Mouse (Mus musculus) layer of hippocampus, adult 2 months (tissue): ENCODE measurements around the gene Syt14. TPM values are rescaled to one million over a fixed set of nuclear protein-coding genes. Genes with fewer than 3 reads are reported as not detected.
A peak's percentile ranks its signal among the peaks of the same experiment; 100 is the strongest.

Source experiments
- DNase-seq, 2 experiments: peaks; one replicate each; pipeline ENCODE4 v3.0.0; 2022; ENCODE audit warnings: low spot score in 2 of 2
- H3K27ac ChIP-seq: fragments of 200-600 bp; 2 replicates; pipeline ENCODE4 v1.8.1; 2022
- H3K4me3 ChIP-seq: fragments of 200-600 bp; 2 replicates; pipeline ENCODE4 v1.8.1; 2022; ENCODE audit warnings: mild to moderate bottlenecking
- CTCF ChIP-seq: fragments of 200-600 bp; conservative IDR thresholded peaks from 2 replicates; pipeline ENCODE4 v1.8.1; 2022; ENCODE audit warnings: antibody characterized with exemption, mild to moderate bottlenecking, moderate library complexity
- total RNA-seq, 2 experiments: library from RNA; stranded (reverse); gene quantifications; 2 replicates each; pipeline ENCODE4 v1.2.3; 2021

The Syt14 gene
- total RNA-seq, 2 experiments from 2014 or later: 26.6 to 31.1 TPM

DNA sequence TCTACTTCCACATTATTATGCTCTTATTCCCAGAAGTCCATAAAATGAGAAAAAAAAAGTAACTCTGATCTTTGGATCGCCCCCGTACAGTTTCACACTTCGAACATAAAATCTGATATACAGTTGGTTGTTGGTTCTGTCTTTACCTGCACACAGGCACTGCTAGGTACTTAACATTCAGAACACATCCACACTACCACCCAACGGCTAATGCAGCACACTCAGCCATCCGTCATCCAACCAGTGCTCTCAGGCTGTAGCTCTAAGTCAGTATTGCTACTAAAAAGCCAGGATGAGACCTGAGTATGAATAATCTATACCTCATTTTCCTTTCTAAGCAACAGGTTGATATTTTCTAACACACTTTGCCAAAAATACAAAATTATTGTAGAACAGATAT lies 73.3 kb downstream of the Syt14 start:
- TF ChIP-seq CTCF: no peak

DNA sequence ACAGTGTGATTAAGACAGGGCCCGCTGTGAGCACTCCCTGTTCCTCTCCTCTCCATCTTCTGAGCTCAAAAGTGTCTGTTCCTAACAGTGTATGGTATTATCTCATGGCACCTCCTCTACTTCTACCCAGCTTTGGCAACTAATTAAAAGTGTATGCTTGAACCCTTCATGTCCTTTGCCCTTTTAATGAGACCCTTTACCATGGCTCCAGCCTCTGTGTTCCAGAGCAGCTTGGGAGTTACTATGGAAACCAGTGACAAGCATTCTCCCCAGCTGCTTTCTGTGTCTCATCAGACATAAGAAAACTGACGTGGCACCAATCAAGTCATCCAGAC lies 87.8 kb downstream of the Syt14 start:
- no peak for TF ChIP-seq CTCF
- no peak for DNase-seq
- H3K4me3 ChIP-seq: no peak overlapping the region
- H3K27ac ChIP-seq: peak overlapping the region; percentile 90

More for the DNA sequence above, 73.3 kb downstream of the Syt14 start:
- no peak overlapping the region for H3K4me3 ChIP-seq
- no peak for DNase-seq
- H3K27ac ChIP-seq: no peak overlapping the region

DNA sequence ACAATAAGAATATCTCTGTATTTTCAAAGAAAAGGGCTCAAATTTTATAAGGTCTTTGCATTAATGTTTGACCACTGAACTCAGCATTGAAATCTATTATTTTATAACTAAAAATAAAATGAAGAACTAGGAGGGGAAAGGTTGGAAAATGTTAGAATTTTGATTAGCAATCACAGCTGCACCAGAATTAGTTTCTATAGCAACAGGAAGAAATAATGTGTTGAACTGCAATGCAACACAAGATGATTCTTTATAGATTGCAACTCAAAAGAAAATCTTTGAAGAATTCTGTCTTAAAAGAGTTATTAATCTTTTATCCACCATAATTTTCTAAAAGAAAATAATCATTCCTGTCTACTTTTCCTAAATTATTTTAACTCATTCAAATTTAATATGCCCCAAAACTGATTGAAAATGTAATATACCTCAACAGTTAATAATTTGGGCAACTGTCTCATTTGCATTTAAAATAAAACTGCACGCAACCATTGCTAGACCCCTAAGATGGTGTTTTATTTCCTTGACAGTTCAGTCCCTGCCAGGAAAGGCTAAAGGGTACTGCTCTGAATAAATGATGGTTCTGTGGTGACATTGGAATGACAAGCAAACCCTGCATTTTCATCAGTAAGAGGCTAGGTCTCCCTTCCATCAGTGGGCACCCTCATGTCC lies 88.3 kb downstream of the Syt14 start:
- no peak for TF ChIP-seq CTCF
- Histone ChIP-seq H3K4me3 (no peak overlapping the region), H3K27ac (peak overlapping the region; percentile 90)
- DNase-seq: no peak

DNA sequence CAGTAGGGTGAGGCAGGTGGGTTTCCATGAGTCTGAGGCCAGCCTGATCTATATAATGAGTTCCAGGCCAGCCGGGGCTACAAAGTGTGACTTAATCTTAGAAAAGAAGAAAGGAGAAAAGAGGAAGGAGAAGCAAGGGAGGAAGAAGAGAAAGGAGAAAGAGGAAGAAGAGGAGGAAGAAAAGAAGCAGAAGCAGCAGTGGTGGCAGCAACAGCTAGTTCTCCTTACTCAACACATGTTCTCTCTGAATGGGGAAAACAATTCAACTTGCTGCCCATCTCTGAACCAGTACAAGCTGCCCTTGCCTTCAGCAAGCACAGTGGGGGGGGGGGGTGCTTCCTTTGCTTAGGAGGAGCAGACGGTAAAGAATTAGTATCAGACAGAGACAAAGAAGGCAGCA lies 96.5 kb downstream of the Syt14 start:
- TF ChIP-seq CTCF: no peak
- H3K4me3 ChIP-seq: no peak overlapping the region
- peak overlapping the region; percentile 58; the same call in 1 of the 2 replicates for H3K27ac ChIP-seq
- DNase-seq: no peak

DNA sequence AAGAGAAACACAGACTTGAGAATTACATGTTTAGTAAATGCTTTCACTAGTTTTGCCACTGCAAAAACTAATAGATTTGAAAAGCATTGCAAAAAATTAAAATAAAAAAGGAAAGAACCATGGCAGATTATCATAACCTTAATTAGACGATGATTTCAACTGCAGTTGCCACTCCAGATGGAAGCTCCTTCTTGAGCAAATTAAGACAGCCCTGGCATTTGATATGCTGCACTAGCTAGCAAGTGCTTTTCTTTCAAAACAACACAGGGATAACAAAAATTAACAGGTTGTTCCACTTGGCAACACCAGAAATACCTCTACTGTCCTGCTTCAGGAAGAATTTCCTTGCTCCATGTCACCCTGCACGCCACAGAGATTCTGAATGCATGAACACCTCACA lies 97.6 kb downstream of the Syt14 start:
- Histone ChIP-seq H3K27ac (peak overlapping the region; percentile 58), H3K4me3 (no peak overlapping the region)
- DNase-seq: peak; percentile 24 to 59
- no peak for TF ChIP-seq CTCF

DNA sequence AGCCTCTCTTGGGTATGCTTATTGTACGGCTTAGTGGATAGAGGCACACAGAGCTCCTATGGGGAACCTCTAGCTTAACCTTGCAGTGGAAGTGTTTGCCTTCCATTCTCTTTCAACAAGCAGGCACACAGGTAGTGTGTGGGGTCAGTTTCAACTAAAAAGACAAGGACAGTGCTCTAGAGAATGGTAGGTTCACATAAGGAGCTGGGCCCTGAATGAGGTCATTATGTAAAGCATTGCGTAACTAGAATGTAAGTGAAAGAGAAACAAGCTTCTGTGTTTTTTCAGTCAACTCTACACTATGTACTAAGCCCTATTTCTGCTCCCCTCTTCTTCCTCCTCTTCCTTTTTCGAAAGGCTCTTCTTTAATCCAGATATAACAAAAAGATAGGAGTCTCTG lies 103.8 kb downstream of the Syt14 start:
- no peak for DNase-seq
- H3K27ac ChIP-seq: no peak overlapping the region
- no peak for TF ChIP-seq CTCF

DNA sequence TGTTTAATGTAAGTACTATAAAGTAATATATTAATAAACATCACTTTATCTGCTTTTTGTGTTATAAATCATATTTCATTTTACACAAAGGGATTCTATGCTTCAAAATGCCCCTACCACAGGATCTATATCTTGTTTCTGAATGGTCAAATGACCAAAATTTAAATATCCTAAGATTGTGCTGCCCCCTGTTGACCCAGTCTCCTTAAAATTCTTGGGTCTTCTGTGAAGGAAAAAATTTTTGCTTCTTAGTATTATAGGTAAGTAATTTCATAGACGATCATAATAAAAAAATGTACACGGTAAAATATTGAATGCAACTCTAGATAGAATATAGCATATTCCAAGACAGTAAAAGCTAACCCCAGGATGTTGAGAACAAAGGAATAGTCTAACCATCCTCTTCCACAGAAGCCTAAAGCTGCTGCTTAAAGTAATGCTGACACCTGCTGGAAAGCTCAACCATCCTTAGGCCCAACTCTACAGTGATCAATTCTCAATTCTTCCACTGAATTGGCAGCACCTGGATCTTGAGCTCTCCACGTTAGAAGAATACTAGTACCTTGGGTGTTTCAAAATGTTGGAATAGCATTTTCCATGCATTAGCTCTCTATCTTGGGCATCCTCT lies 123.4 kb downstream of the Syt14 start:
- Histone ChIP-seq H3K4me3 (no peak overlapping the region), H3K27ac (no peak overlapping the region)
- TF ChIP-seq CTCF: peak; percentile 69
- DNase-seq: no peak

More for the DNA sequence above, 103.8 kb downstream of the Syt14 start:
- no peak overlapping the region for H3K4me3 ChIP-seq

DNA sequence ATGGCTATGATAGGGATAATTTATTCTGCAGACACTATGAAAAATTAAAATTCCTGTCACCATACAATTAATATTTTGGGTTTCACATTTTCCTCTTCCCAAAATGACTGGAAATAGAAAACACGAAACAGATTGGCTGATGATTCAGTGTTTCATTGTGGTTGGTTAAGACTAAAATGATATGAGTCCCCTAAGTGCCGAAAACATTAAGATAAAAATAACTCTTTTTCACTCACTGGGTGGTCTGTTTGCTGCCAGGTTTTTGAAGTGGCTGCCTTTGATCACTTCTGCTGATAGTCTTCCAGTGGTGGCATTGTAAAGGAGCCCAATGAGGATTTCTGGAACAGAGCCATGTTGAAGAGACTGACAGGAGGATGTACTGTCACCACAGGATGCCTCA lies 134.1 kb downstream of the Syt14 start:
- no peak for TF ChIP-seq CTCF
- Histone ChIP-seq H3K27ac (no peak overlapping the region), H3K4me3 (no peak overlapping the region)
- no peak for DNase-seq

DNA sequence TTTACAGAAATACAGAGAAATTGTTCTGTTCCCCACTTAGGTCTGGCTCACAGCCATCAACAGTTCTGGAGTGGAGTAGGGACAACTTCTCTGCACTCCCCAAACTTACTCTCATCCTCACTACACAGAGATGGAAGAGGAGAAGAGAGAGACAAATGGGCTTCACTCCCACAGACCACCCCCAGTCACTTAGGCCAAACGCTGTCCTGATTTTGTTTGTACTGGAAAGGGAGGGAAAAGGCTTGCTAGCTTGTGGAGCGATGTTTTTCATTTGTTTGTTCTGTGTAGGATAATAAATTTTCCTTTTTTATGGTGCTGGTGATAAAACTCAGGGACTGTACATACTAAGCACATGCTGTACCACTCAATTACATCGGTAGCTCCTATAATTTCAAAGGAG lies 134.7 kb downstream of the Syt14 start:
- Histone ChIP-seq H3K4me3 (no peak overlapping the region), H3K27ac (no peak overlapping the region)
- DNase-seq: no peak
- no peak for TF ChIP-seq CTCF

DNA sequence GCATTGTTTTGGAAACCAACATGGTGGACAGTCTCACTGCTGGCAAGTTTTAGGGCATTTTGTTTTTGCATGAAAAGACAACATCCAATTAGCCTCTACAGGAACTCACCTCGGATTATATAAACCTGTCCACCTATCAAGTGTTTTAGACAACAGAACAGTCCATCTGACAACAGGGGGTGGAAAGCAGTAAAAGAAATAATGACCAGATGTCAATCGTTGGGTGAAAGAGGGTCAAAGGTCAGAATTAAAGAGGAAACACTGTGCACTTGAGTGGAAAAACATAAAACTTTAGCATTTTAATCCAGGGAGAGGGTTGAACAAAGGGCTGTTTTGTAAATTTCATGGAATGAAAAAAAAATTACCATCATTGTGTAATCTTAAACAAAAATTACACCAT lies 136.8 kb downstream of the Syt14 start:
- DNase-seq: no peak
- no peak overlapping the region for H3K4me3 ChIP-seq
- no peak for TF ChIP-seq CTCF

DNA sequence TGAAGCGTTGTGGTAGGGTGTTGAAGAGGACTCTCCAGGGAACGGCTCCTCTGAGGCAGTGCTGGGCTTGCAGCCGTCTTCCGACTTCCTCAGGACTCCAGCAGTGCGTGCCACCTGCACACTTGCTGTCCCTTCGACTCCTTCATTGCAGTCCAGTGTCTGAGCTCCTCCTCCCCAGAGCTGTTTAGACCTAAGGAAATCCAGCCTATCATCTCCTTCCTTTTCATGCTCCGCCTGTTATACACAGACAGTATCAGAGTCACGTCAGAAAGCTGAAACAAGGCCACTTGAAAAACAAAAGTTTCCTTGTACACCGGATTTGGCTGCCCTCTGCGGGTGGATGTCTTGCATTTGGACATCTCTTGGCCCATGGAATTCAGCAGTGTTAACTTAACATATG lies 138.4 kb downstream of the Syt14 start:
- Histone ChIP-seq H3K27ac (no peak overlapping the region), H3K4me3 (no peak overlapping the region)
- peak; percentile 35; the same call in 1 of the 2 replicates for TF ChIP-seq CTCF
- no peak for DNase-seq

More for the DNA sequence above, 136.8 kb downstream of the Syt14 start:
- no peak overlapping the region for H3K27ac ChIP-seq

DNA sequence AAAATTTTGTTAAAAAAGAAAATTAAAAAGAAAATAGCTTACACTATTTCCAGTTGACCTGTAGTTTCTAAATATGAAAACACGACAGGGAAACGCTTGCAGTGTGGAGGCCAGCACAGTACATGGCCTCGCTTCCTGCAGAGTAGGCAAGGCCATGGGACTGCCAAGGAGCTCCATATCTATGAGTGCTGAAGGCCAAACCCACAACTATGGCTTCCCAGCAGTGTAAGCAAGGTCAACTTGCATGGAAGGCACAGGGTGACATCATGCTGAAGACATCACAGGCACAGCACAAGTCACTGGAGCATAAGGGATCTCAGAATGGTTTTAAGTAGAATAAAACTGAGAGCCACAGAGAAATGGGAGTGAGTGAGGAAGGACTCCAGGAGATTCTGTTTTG lies 139.5 kb downstream of the Syt14 start:
- no peak overlapping the region for H3K4me3 ChIP-seq
- DNase-seq: no peak

DNA sequence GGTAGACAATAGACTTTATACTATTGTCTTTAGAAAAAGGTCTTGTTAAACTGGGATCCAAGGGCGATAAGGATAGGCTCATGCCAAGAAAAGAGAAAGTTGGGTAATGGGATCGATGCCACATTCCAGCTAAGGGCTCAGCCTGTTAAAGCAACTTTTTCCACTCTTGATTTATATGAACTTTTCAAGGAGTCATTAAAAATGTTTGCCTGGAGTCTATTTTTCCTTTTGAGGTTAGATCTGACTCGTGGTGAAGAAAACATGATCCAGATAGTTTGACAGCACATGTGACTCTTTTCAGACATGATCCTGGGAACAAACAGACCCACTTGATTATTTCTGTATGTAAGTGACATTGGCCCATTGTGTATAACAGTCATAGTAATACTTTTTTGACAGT lies 144.9 kb downstream of the Syt14 start:
- Histone ChIP-seq H3K4me3 (no peak overlapping the region), H3K27ac (no peak overlapping the region)
- no peak for DNase-seq
- TF ChIP-seq CTCF: no peak

More for the DNA sequence above, 139.5 kb downstream of the Syt14 start:
- no peak overlapping the region for H3K27ac ChIP-seq
- no peak for TF ChIP-seq CTCF
